Mouse (Mus musculus) kidney, postnatal 25 days (tissue): ENCODE measurements around the gene Pgbd5.
A peak's percentile ranks its signal among the peaks of the same experiment; 100 is the strongest.
"Not testable (repeated sequence)": the region's sequence is repeated elsewhere in the genome, so short reads cannot be mapped to it uniquely, and the experiment has no call there.

ENCODE experiments used
- DNase-seq, 2 experiments: peaks; one replicate each; pipeline ENCODE4 v3.0.0; 2021; ENCODE audit warnings: mixed read lengths in 2 of 2

The Pgbd5 gene

DNA sequence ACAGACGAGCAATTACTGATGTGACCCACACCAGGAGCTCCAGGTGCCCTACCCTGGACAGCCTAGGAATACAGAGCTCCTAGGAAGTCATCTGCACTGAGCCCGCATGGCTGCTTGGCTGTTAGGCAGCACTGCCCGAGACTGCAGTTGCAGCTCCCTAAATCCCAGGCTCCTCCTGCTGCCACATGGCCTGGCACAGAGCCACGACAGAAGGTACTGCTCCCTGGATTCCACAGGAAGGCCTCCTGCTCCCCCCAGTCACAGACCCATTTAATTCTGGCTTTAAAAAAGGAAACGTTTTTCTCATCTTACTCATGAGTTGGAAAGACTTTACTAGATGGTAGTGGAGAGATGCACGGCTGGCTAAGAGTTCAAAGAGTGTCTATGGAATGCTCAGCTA, 10.0 kb downstream of the Pgbd5 start:
- no peak for DNase-seq

DNA sequence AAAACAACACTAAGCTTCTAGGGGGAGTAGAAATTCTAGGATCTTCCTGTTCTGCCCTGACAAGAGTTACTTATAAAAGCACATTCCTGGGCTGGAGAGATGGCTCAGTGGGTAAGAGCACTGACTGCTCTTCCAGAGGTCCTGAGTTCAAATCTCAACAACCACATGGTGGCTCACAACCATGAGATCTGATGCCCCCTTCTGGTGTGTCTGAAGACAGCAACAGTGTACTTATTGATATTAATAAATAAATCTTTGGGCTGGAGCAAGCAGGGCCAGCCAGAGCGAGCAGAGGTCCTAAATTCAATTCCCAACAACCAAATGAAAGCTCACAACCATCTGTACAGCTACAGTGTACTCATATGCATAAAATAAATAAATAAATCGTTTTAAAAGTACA, 10.7 kb downstream of the Pgbd5 start:
- DNase-seq, result not testable (repeated sequence)

GRCm38 (mm10) chr8:124421413-124421812, 18.0 kb downstream of the Pgbd5 start:
- DNase-seq, result peak in 1 of 2 experiments; percentile 39

DNA sequence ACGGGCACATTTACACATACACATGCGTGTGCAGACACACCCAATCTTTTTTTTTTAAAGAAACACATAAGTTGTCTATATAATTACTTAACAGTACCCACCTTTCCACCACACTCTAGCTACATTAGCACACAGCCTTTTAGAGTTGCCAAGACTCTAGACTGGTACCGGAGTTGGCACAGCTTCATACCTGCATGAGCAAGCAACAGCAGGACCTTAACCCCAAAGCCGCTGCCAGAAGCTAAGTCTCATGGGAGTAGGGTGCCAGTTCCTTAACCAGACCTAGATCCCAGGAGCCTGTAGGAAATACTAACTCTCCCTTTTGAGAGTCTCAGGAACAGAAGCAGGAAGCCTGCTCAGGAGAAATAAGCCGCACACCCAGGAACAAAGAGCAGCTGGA, 20.5 kb downstream of the Pgbd5 start:
- peak; percentile 70 to 87 for DNase-seq

GRCm38 (mm10) chr8:124418185-124418584, 21.3 kb downstream of the Pgbd5 start:
- no peak for DNase-seq

- DNase-seq, result no peak
These were observed 22.8 kb downstream of the Pgbd5 start for GRCm38 (mm10) chr8:124416646-124417045.

GRCm38 (mm10) chr8:124415789-124416188, 23.7 kb downstream of the Pgbd5 start:
- DNase-seq, result no peak

DNA sequence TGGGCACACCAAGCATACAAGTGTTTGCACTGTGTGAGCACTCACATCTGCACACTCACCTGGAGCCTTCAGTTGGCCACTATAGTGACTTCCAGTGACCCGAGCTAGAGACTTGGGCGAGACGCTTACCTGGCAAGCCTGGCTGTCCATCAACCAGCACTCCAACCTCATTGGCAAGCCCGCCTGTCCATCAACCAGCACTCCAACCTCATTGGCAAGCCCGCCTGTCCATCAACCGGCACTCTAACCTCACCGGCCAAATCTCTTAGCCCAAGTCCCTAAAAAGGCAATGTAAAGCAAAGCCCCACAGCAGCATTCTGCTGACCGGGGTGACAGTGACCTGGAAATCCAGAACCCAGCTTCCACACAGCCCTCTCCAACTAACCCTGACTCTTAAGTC, 24.5 kb downstream of the Pgbd5 start:
- DNase-seq, result peak; percentile 20 to 67

GRCm38 (mm10) chr8:124413244-124413965, 26.1 kb downstream of the Pgbd5 start:
- no peak for DNase-seq

DNA sequence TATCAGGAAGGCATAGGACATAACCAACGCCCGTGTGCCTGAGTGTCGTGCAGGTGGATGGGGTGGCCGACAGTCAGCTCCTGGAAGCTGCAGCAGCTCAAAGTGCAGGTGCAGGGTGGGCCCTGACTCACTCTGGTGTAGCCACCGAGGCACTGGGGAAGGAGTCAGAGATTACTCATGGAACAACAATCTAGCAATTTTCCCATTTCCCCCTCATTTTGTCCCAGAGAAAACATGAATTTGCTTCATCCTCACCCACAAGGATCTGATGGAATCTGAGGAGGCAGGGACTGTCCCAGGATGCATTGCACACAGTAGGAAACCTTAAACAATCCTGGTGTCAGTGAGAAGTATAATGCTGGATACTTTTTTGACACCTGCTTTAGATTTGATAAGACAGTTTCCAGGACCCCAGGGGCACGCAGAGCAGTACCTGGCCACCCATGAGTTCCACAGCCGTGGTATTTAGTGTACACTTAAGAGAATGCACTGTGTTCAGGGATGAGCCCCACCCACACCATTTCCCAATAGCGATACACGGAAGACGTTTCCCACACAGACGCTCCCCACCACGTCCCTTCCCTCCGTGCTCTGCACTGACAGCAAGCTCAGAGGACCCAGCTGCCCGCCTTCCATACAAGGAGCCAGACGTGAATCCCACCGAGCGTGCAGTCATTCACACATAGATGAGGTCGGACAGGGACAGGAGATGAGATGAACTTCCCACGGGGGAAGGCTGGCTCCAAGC, 26.8 kb downstream of the Pgbd5 start:
- DNase-seq, result no peak

DNA sequence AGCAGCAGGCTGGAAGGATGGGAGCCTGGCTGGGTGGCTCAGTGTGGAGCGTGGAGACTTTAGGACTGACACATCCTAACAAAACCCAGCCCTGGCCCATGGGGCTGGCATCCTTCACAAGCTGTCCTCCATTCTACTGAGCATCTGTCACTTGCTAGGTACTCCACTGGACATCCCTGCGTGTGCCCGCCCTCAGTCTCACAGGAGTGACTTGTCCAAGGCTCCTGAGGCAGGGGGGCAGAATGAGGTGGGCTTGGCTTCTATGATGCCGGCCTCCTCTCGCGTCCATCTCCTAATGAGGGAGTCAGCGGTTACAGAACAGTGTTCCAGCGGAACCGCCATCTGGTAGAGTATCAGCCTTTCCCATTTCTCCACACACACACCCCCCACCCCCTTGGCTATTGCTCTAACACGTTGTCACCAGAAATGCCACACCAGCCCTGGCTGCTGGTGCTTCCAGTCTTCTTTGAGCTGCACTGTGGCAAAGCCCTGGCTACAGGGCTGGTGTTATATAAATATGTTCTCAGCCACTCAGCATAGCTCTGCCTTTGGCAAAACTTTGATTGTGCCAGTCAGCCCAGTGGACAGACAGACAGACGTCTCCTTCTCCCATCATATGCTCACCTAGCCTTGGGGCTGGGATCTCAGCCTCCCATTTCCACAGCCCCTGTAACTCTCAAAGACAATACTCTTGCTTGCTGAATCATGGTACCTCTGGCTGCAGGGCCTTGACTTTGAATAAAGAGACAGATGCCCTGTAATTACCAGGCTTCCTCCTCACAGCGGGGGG, 34.8 kb downstream of the Pgbd5 start:
- no peak for DNase-seq

DNA sequence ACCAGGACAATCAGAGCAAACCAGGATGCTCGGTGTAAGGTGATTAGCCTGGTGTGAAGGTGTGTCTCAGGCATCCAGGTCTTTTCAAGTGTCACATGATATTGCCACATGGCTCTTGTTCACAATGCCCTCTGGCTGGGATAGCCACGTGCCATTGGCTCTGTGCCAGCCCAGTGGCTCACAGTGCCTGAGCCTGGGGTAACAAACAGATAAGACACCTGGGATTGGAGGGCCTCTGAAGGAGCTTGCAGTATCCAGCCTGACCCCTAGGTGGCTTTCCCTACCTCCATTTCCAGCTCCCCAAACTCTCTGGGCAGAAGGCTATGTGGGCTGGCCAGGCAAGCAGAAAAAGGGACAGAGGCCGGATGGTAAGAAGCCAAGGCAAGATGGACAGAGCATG, 35.6 kb downstream of the Pgbd5 start:
- DNase-seq, result peak; percentile 60 to 64

GRCm38 (mm10) chr8:124399403-124399861, 40.0 kb downstream of the Pgbd5 start:
- DNase-seq, result peak; percentile 50 to 68

GRCm38 (mm10) chr8:124398843-124399402, 40.5 kb downstream of the Pgbd5 start:
- peak; percentile 16 to 42 for DNase-seq

DNA sequence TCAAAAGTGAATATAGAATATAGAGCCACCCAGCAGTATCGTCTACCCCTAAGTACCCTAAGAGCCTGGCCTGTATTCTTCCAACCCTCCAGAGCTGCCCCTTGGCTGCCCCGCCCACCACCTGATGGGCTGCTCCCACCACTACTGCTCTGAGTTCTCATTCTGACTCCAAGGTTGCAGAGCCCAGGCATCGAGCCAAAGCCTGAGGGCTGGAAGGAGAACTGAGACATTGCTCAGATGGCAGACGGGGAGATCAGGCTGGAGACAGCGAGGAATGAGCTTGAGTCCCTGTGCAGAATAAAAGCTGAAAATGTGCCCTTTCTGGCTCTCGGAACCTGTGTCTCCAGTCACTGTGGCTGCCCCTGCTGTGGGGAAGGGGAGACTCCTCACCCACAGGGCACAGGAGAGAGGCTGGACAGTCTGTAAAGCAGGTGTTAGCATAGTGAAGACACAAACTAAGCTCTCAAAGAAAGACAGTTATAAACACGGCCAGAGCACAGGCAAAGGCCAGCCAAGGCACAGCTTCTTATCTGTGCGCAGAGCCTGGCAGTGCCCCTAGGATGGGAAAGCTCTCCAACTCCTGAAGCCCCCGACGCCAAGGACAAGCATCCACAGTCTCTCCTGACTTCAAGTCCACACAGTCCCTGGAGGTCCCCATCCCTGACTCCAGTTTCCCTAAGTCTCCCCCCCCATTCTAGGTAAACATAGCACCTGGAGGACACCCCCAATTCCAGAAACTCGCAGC, 42.0 kb downstream of the Pgbd5 start:
- no peak for DNase-seq

DNA sequence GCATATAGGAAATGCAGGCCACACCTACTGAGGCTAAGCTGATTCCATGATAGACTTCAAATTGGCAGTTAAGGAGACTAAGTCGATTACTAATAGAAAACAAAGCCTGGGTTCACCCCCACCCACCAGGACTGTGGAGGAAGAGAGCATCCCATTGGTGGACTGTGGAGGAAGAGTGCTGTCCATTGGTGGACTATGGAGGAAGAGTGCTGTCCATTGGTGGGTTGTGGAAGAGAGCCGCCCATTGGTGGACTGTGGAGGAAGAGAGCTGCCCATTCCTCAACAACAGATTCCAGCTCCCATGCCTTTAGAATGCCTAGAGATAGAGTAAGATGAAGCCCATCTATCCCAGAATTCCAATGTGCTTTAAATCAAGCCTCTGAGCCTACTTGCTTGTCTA, 42.9 kb downstream of the Pgbd5 start:
- DNase-seq, result no peak

DNA sequence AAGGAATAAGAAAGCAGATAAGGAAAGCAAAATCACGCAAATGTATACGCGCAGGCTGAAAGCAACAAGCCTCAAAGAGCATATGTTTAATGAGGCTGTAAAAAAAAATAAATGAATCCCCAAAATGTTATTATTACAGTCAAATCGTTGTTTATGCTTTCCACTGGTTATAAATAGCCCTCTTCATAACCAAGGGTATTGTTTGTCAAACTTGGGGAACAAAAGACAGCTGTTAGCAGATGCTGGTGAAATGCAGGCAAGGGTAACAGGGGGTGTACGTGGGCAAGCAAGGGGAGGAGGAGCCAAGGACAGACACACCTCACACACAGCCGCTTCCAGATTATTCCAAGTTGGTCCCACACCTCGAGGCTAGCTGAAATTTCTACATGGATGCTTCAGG, 44.1 kb downstream of the Pgbd5 start:
- no peak for DNase-seq

DNA sequence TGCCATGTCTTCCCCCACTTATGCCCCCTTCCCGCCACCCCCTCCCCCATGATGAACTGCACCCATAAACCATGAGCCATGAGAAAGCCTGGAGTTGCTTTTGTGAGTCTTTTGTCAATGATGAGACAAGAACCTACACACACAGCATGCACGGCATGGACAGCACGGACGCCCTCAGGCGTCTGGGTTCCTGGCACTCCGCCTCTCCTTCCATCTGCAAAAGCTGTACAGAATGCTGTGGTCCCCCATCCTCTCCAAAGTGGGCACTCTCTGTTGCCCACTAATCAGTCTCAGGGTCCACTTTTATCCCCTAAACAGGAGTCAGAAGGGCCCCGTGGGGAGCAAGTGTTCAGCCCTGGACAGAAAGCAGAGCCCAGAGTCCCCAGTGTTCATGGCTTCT, 44.5 kb downstream of the Pgbd5 start:
- no peak for DNase-seq

- no peak for DNase-seq
These were observed 45.5 kb downstream of the Pgbd5 start for GRCm38 (mm10) chr8:124393927-124394326.

DNA sequence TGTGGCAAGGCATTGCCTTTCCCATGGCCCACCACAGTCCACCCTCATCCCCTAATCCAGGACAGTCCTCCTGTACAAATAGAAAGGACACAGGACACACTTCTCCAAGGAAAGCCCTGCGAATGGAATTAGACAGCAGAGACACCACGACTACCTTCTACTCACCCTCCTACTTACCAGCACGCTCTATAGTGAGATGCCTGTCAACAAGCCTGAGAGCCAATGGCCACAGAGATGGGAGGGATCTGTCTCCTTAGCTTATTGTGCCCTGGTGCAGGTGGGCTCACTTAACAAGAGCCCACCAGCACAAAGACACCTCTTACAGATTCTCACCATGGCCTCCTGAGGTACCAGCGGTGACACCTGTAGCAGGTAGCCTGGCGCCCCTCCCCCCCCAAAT, 46.4 kb downstream of the Pgbd5 start:
- DNase-seq, result no peak

DNA sequence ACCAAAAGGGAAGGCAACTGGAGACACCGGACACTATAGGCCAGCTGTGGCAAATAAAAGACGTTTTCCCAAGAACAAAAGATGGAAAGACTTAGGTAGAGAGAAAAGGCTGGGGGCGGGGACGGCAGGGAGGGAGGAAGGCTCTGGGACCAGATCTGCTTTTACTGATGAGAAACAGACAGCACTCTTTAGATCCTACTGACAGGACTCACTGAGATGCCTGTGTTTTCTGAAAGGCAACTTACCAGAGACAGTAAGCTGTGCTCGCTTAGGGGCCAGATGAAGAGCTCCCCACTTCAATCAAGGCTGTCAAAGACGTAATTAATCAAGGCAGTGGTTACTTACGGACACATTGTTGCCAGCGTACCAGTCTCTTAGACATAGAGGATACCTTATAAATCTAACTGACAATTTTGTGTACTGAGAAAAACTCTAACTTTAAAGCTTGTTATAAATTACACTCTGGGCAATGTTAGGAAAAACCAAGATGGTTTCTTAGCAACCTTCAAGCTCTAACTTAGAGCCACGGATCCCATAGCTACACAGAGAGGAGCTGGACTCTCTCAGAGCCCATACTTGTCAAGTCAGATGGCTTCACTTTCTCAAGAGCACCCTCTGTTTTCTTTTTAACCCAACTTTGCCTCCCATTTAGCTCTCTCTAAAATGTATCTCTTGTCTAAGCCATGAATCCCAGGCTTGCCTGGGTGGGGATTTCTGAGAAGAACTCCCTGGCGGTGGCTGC, 47.0 kb downstream of the Pgbd5 start:
- no peak for DNase-seq

GRCm38 (mm10) chr8:124391191-124391590, 48.3 kb downstream of the Pgbd5 start:
- no peak for DNase-seq
